Mouse (Mus musculus): Measurements from ENCODE around the gene Fbxw7.

GRCm38 (mm10) chr3:84936956-84937355 lies 121.9 kb downstream of the Fbxw7 start:
- TF ChIP-seq POLR2A (IDR thresholded peaks at IDR 0.05; ENCODE audit: insufficient read depth, low read depth, low read length), result no peak
- no peak for TF ChIP-seq CTCF (IDR thresholded peaks at IDR 0.05; ENCODE audit: insufficient read depth, low read depth, low read length)

Measured in olfactory bulb, adult 2 months (tissue).